Mouse (Mus musculus) heart, embryonic 16.5 days (tissue): ENCODE data around the gene Eif4ebp2. TPM values are rescaled to one million over a fixed set of nuclear protein-coding genes. Genes with fewer than 3 reads are reported as not detected.

Source experiments
- ATAC-seq: fragments of 200-750 bp; cut with Nextera tagmentation; replicated peaks from 2 replicates; pipeline ENCODE4 v1.8.0; 2017; ENCODE audit warnings: moderate number of reproducible peaks; ENCODE audit not compliant: insufficient read depth, low FRiP score; ENCODE audit errors: extremely low read depth
- H3K27ac ChIP-seq: fragments of 300-500 bp; sonication (generic); 2 replicates; pipeline ENCODE4 v1.5.1; 2014; ENCODE audit warnings: mild to moderate bottlenecking, low read length, control low read depth, moderate library complexity
- H3K27me3 ChIP-seq: fragments of 300-500 bp; sonication (generic); 2 replicates; pipeline ENCODE4 v1.6.1; 2014; ENCODE audit warnings: low read length, mixed read lengths; ENCODE audit not compliant: control insufficient read depth, insufficient read depth
- H3K36me3 ChIP-seq: fragments of 300-500 bp; sonication (generic); 2 replicates; pipeline ENCODE4 v1.6.1; 2014; ENCODE audit not compliant: control insufficient read depth, insufficient read depth
- H3K4me1 ChIP-seq: fragments of 300-500 bp; sonication (generic); 2 replicates; pipeline ENCODE4 v1.6.1; 2014; ENCODE audit warnings: low read length, mixed read lengths; ENCODE audit not compliant: control insufficient read depth, insufficient read depth
- H3K4me2 ChIP-seq: fragments of 300-500 bp; sonication (generic); 2 replicates; pipeline ENCODE4 v1.6.1; 2014; ENCODE audit warnings: low read depth, mild to moderate bottlenecking, control low read depth, low read length
- H3K4me3 ChIP-seq: fragments of 300-500 bp; sonication (generic); 2 replicates; pipeline ENCODE4 v1.5.1; 2014; ENCODE audit warnings: mild to moderate bottlenecking, control low read depth, low read length
- H3K9ac ChIP-seq: fragments of 300-500 bp; sonication (generic); 2 replicates; pipeline ENCODE4 v1.6.1; 2014; ENCODE audit warnings: low read length, control low read depth
- H3K9me3 ChIP-seq: fragments of 300-500 bp; sonication (generic); replicated peaks from 2 replicates; pipeline ENCODE4 v1.6.1; 2016; ENCODE audit warnings: low read length; ENCODE audit not compliant: control insufficient read depth
- WGBS: fragments of 180-500 bp; shearing (Covaris S2); extraction: QIAGEN DNeasy Blood & Tissue Kit; methylation state at CpG from one replicate; pipeline ENCODE4 v1.1.7; 2014; 5-methylcytosine and 5-hydroxymethylcytosine counted together
- polyA plus RNA-seq: library from polyadenylated mRNA; unstranded; fragments of >200 nt; fragmentation: Nextera tagmentation; extraction: Ambion mirVana; gene quantifications from 2 replicates; pipeline ENCODE4 v1.2.1, GENCODE M21; 2015

Eif4ebp2 gene
- polyA plus RNA-seq, 1 experiment from 2014 or later, result 43.1 TPM

- Histone ChIP-seq H3K36me3 (no peaks in the 10 kb centered on the region), H3K4me2 (peak overlapping the region; percentile 71), H3K27me3 (peaks cover 45% of the 10 kb centered on the region), H3K9me3 (no peaks in the 10 kb centered on the region), H3K9ac (peak overlapping the region; percentile 62), H3K4me3 (peak overlapping the region; percentile 52), H3K4me1 (peaks cover 6% of the 10 kb centered on the region; the same call in 1 of the 2 replicates), H3K27ac (no peak overlapping the region)
- 2% methylated on average over 50 of the region's 50 CpGs for WGBS
- ATAC-seq, result no peak
Measured at GRCm38 (mm10) chr10:61418131-61418900, 34.1 kb downstream of the Eif4ebp2 start.

- WGBS, result 23% methylated on average over 10 of the region's 10 CpGs
- no peak for ATAC-seq
- H3K9ac ChIP-seq, result peak within 1 kb of the TSS; percentile 62
- peaks cover 45% of the 10 kb centered on the region for H3K27me3 ChIP-seq
- peak within 1 kb of the TSS; percentile 71 for H3K4me2 ChIP-seq
- H3K9me3 ChIP-seq, result no peaks in the 10 kb centered on the region
- no peak within 1 kb of the TSS for H3K27ac ChIP-seq
- no peaks in the 10 kb centered on the region for H3K36me3 ChIP-seq
- H3K4me1 ChIP-seq, result peaks cover 11% of the 10 kb centered on the region; the same call in 1 of the 2 replicates
- H3K4me3 ChIP-seq, result peak within 1 kb of the TSS; percentile 52
Measured at GRCm38 (mm10) chr10:61417672-61418071, 34.8 kb downstream of the Eif4ebp2 start, which contains the start of gene Nodal. Gene Nodal, plus strand, starts transcription at chr10:61417972.

- no peaks in the 10 kb centered on the region for H3K9me3 ChIP-seq
- no peaks in the 10 kb centered on the region for H3K36me3 ChIP-seq
- no peak overlapping the region for H3K4me2 ChIP-seq
- no peak overlapping the region for H3K27ac ChIP-seq
- H3K9ac ChIP-seq, result no peak overlapping the region
- H3K27me3 ChIP-seq, result peaks cover 45% of the 10 kb centered on the region
- peaks cover 11% of the 10 kb centered on the region; the same call in 1 of the 2 replicates for H3K4me1 ChIP-seq
- WGBS, result 59% methylated on average over 2 of the region's 2 CpGs
- H3K4me3 ChIP-seq, result no peak overlapping the region
- no peak for ATAC-seq
Measured at GRCm38 (mm10) chr10:61417046-61417445, 35.4 kb downstream of the Eif4ebp2 start.

- H3K4me1 ChIP-seq, result peaks cover 11% of the 10 kb centered on the region; the same call in 1 of the 2 replicates
- H3K36me3 ChIP-seq, result no peaks in the 10 kb centered on the region
- WGBS, result 50% methylated on average over 7 of the region's 7 CpGs
- no peak overlapping the region for H3K4me2 ChIP-seq
- no peak overlapping the region for H3K9ac ChIP-seq
- H3K27ac ChIP-seq, result no peak overlapping the region
- no peak for ATAC-seq
- no peak overlapping the region for H3K4me3 ChIP-seq
- H3K27me3 ChIP-seq, result peaks cover 45% of the 10 kb centered on the region
- no peaks in the 10 kb centered on the region for H3K9me3 ChIP-seq
Measured at GRCm38 (mm10) chr10:61416561-61416960, 35.9 kb downstream of the Eif4ebp2 start.

- 36% methylated on average over 8 of the region's 8 CpGs for WGBS
- H3K27me3 ChIP-seq, result peaks cover 45% of the 10 kb centered on the region
Measured at GRCm38 (mm10) chr10:61415890-61416289, 36.6 kb downstream of the Eif4ebp2 start.

GRCm38 (mm10) chr10:61415240-61415639 is 37.2 kb downstream of the Eif4ebp2 start:
- Histone ChIP-seq H3K4me1 (peaks cover 11% of the 10 kb centered on the region; the same call in 1 of the 2 replicates), H3K9me3 (no peaks in the 10 kb centered on the region), H3K4me3 (no peak overlapping the region), H3K27ac (no peak overlapping the region), H3K36me3 (no peaks in the 10 kb centered on the region), H3K9ac (no peak overlapping the region), H3K27me3 (peaks cover 38% of the 10 kb centered on the region), H3K4me2 (no peak overlapping the region)
- 65% methylated on average over 3 of the region's 3 CpGs for WGBS
- no peak for ATAC-seq

More at GRCm38 (mm10) chr10:61415890-61416289, 36.6 kb downstream of the Eif4ebp2 start:
- no peaks in the 10 kb centered on the region for H3K36me3 ChIP-seq
- H3K9me3 ChIP-seq, result no peaks in the 10 kb centered on the region
- ATAC-seq, result no peak
- no peak overlapping the region for H3K27ac ChIP-seq
- no peak overlapping the region for H3K4me3 ChIP-seq
- H3K4me1 ChIP-seq, result peaks cover 11% of the 10 kb centered on the region; the same call in 1 of the 2 replicates
- H3K4me2 ChIP-seq, result no peak overlapping the region
- no peak overlapping the region for H3K9ac ChIP-seq

GRCm38 (mm10) chr10:61412910-61413625 is 39.4 kb downstream of the Eif4ebp2 start:
- Histone ChIP-seq H3K9ac (no peak overlapping the region), H3K36me3 (no peaks in the 10 kb centered on the region), H3K27ac (no peak overlapping the region), H3K4me3 (no peak overlapping the region), H3K27me3 (peaks cover 23% of the 10 kb centered on the region), H3K4me1 (peaks cover 8% of the 10 kb centered on the region; the same call in 1 of the 2 replicates), H3K9me3 (no peaks in the 10 kb centered on the region), H3K4me2 (no peak overlapping the region)
- no peak for ATAC-seq
- 22% methylated on average over 21 of the region's 21 CpGs for WGBS

- Histone ChIP-seq H3K4me3 (no peak overlapping the region), H3K9ac (no peak overlapping the region), H3K27ac (no peak overlapping the region), H3K36me3 (no peaks in the 10 kb centered on the region), H3K4me1 (peaks cover 7% of the 10 kb centered on the region; the same call in 1 of the 2 replicates), H3K4me2 (no peak overlapping the region), H3K9me3 (no peaks in the 10 kb centered on the region), H3K27me3 (peaks cover 2% of the 10 kb centered on the region)
- ATAC-seq, result no peak
- 38% methylated on average over 9 of the region's 9 CpGs for WGBS
Measured at GRCm38 (mm10) chr10:61410193-61410592, 42.3 kb downstream of the Eif4ebp2 start.

- Histone ChIP-seq H3K27ac (no peak overlapping the region), H3K9me3 (no peaks in the 10 kb centered on the region), H3K27me3 (peaks cover under 1% of the 10 kb centered on the region), H3K4me3 (no peak overlapping the region), H3K36me3 (no peaks in the 10 kb centered on the region), H3K4me1 (peaks cover 7% of the 10 kb centered on the region; the same call in 1 of the 2 replicates), H3K4me2 (no peak overlapping the region), H3K9ac (no peak overlapping the region)
- 15% methylated on average over 4 of the region's 4 CpGs for WGBS
- ATAC-seq, result no peak
Measured at GRCm38 (mm10) chr10:61409776-61410175, 42.7 kb downstream of the Eif4ebp2 start.
